Mouse (Mus musculus) megakaryocyte, embryonic 14.5 days (primary cell): ENCODE measurements at regions not wholly inside any gene's neighbourhood (a gene's known extent, or its start where the extent isn't known, plus 50 kb on each side); places are given as distances from the start of the nearest gene placed in this dataset.

Source experiments
- H3K27me3 ChIP-seq: replicated peaks from 2 replicates; pipeline ENCODE3; 2012; ENCODE audit warnings: inconsistent platforms
- H3K36me3 ChIP-seq: replicated peaks from 2 replicates; pipeline ENCODE3; 2012; ENCODE audit warnings: low read length, inconsistent platforms, mixed read lengths
- H3K4me1 ChIP-seq: 2 replicates; pipeline ENCODE4 v1.6.1; 2012; ENCODE audit warnings: inconsistent platforms
- H3K4me3 ChIP-seq: replicated peaks from 2 replicates; pipeline ENCODE3; 2012; ENCODE audit warnings: moderate library complexity, mild to moderate bottlenecking, inconsistent platforms
- H3K9me3 ChIP-seq: 2 replicates; pipeline ENCODE4 v1.6.1; 2012; ENCODE audit warnings: inconsistent platforms
- FLI1 ChIP-seq: IDR thresholded peaks from 2 replicates; pipeline ENCODE4 v1.6.1; 2012; ENCODE audit warnings: low read length, inconsistent platforms, mixed read lengths
- GATA1 ChIP-seq: IDR thresholded peaks from 3 replicates; pipeline ENCODE4 v1.6.1; 2012; ENCODE audit warnings: mixed read lengths, low read length, inconsistent platforms, borderline replicate concordance

- no peaks in the 10 kb centered on the region for H3K36me3 ChIP-seq
- no peaks in the 10 kb centered on the region for H3K27me3 ChIP-seq
- H3K9me3 ChIP-seq: no peaks in the 10 kb centered on the region
- no peak overlapping the region for H3K4me3 ChIP-seq
- TF ChIP-seq GATA1 (no peak), FLI1 (no peak)
- no peaks in the 10 kb centered on the region for H3K4me1 ChIP-seq
These were observed 311.2 kb upstream of the Cdh11 start for GRCm38 (mm10) chr8:103096496-103097092.

- no peaks in the 10 kb centered on the region for H3K27me3 ChIP-seq
- H3K9me3 ChIP-seq: peaks cover 11% of the 10 kb centered on the region
These were observed 340.1 kb upstream of the Cdh11 start for GRCm38 (mm10) chr8:103125581-103125980.

DNA sequence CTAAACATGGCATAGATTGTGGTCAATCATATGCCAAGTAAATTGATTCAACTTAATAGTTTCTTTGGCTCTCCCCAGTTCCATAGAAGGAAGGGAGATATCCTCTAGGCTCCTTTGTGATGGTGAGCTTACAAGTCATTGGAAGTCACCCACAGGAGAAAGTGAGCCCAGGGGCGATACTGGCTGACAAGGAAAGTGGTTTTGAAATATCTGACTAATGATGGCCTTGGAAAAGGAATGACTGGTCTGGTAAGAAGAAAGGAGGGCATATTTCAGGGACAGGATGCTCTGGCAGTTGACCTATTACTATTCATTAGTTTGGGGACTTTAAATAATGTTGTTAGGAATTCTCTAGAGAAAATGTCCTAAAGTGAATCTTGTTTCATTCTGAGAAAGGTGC is 352.7 kb upstream of the Cdh11 start:
- H3K4me3 ChIP-seq: no peak overlapping the region
- H3K9me3 ChIP-seq: no peaks in the 10 kb centered on the region

More at GRCm38 (mm10) chr8:103125581-103125980, 340.1 kb upstream of the Cdh11 start:
- TF ChIP-seq FLI1: no peak
- TF ChIP-seq GATA1: no peak
- no peaks in the 10 kb centered on the region for H3K36me3 ChIP-seq
- H3K4me1 ChIP-seq: no peaks in the 10 kb centered on the region
- H3K4me3 ChIP-seq: no peak overlapping the region

GRCm38 (mm10) chr8:103144835-103145234 is 359.4 kb upstream of the Cdh11 start:
- Histone ChIP-seq H3K27me3 (no peaks in the 10 kb centered on the region), H3K9me3 (peaks cover 18% of the 10 kb centered on the region; the same call in 1 of the 2 replicates), H3K4me3 (no peak overlapping the region), H3K36me3 (no peaks in the 10 kb centered on the region), H3K4me1 (no peaks in the 10 kb centered on the region)
- TF ChIP-seq FLI1 (no peak), GATA1 (no peak)

More for the DNA sequence above, 352.7 kb upstream of the Cdh11 start:
- no peaks in the 10 kb centered on the region for H3K4me1 ChIP-seq
- no peak for TF ChIP-seq GATA1
- no peak for TF ChIP-seq FLI1
- H3K36me3 ChIP-seq: no peaks in the 10 kb centered on the region
- no peaks in the 10 kb centered on the region for H3K27me3 ChIP-seq

DNA sequence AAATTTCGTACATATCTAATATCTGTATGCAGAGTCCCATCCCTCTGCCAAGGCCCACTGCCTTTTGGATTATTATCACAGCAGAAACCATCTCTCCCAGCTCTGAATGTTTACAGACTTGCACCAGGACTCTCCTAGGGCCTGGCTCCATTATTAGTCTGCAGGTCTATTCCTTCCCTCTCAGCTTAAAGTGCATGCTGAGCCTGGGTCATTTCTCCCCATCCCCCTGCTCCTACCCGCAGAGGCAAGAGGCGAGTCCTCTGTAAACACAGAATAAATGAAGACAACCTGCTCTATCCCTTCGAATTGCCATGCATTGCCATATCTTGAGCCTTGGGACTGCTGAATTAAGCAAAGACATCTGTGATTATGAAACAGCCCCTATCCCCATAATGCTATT is 362.6 kb upstream of the Cdh11 start:
- H3K9me3 ChIP-seq: peaks cover 18% of the 10 kb centered on the region; the same call in 1 of the 2 replicates

GRCm38 (mm10) chr8:103148447-103148846 is 363.0 kb upstream of the Cdh11 start:
- Histone ChIP-seq H3K4me1 (no peaks in the 10 kb centered on the region), H3K27me3 (no peaks in the 10 kb centered on the region), H3K36me3 (no peaks in the 10 kb centered on the region), H3K4me3 (no peak overlapping the region), H3K9me3 (peaks cover 18% of the 10 kb centered on the region; the same call in 1 of the 2 replicates)
- no peak for TF ChIP-seq GATA1
- TF ChIP-seq FLI1: no peak

More for the DNA sequence above, 362.6 kb upstream of the Cdh11 start:
- H3K36me3 ChIP-seq: no peaks in the 10 kb centered on the region
- no peaks in the 10 kb centered on the region for H3K27me3 ChIP-seq
- no peak overlapping the region for H3K4me3 ChIP-seq
- TF ChIP-seq GATA1 (no peak), FLI1 (no peak)
- no peaks in the 10 kb centered on the region for H3K4me1 ChIP-seq

DNA sequence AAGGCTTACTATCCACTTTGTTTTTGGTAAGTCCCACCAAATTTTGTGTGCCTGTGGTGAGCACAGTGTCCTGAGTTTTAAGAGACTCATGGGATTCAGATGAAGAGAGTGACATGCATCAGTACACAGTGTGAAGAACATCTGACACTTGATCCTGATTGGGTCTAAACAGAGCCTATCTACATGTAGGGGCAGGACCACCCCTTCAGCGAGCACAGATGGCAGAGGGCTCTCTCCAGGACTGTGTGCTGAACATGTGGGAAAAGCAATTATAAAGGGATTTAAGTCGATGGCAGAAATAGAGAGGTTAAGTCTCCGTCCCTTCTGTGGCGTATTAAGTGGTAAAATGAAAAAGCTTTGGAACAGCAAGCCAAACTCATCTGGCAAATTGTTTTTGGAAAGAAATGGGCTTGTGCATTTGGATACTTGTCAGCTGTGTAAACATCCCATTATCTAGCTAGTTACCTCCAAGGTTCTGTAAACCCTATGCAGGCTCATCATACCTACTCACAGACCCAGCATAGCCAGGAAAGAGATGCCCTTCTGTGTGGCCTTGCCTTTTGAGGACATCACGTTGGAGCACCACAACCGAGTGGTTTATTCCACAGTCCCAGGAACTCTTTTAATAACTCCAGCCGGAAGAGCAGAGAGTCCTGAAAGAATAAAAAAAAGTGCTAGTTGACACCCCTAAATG is 381.3 kb upstream of the Cdh11 start:
- Histone ChIP-seq H3K36me3 (no peaks in the 10 kb centered on the region), H3K4me3 (no peak overlapping the region), H3K4me1 (no peaks in the 10 kb centered on the region), H3K27me3 (no peaks in the 10 kb centered on the region), H3K9me3 (no peaks in the 10 kb centered on the region)
- TF ChIP-seq FLI1: no peak
- no peak for TF ChIP-seq GATA1

- Histone ChIP-seq H3K27me3 (no peaks in the 10 kb centered on the region), H3K36me3 (no peaks in the 10 kb centered on the region), H3K9me3 (0 out of 2 replicates have a peak, but pooled peaks cover 2% of the 10 kb centered on the region), H3K4me1 (no peaks in the 10 kb centered on the region), H3K4me3 (no peak overlapping the region)
- no peak for TF ChIP-seq GATA1
- no peak for TF ChIP-seq FLI1
These were observed 387.9 kb upstream of the Cdh11 start for GRCm38 (mm10) chr8:103173313-103173712.

DNA sequence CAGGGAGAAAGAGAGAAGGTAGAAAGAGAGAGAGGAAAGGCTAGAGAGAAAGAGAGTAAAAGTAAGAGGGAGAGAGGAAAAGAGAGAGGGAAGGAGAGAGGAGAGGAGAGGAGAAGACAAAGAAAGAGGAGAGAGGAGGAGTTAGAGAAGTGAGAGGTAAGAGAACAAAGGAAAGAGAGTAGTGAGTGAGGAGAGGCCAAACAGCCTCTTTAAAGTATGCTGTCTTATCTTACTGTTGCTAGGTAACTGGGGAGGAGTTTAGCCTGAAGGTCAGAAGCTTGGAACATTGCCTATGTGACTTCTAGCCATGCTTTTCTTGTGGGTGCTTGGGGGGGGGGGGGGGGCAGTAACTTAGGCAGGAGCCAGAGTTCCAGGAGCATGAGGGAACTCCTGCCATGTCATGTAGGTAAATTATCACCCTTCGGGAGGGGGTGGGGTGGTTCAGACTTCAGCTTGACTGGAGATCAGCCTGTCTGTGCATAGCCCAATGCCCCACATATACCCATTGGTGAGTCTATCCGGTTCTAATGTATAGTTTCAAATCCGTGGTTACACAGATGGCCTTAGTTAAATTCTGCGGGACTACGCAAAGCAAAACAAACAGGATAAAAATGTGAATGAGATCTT is 388.5 kb upstream of the Cdh11 start:
- Histone ChIP-seq H3K36me3 (no peaks in the 10 kb centered on the region), H3K4me3 (no peak overlapping the region), H3K27me3 (no peaks in the 10 kb centered on the region), H3K4me1 (no peaks in the 10 kb centered on the region), H3K9me3 (0 out of 2 replicates have a peak, but pooled peaks cover 2% of the 10 kb centered on the region)
- TF ChIP-seq FLI1 (no peak), GATA1 (no peak)

GRCm38 (mm10) chr8:103180661-103181060 is 395.2 kb upstream of the Cdh11 start:
- Histone ChIP-seq H3K9me3 (peaks cover 2% of the 10 kb centered on the region; the same call in 1 of the 2 replicates), H3K27me3 (no peaks in the 10 kb centered on the region), H3K4me1 (no peaks in the 10 kb centered on the region), H3K36me3 (no peaks in the 10 kb centered on the region), H3K4me3 (no peak overlapping the region)
- TF ChIP-seq FLI1: no peak
- no peak for TF ChIP-seq GATA1
